8 mouse cellular contexts compared by ENCODE assay signal in genomic region chr3:18624381-18625145, GRCm38 (mm10).
DNase-seq lines count a peak whose midpoint lies in the region; ATAC-seq and TF ChIP-seq lines count a peak whose summit lies in the region.

No protein-coding gene starts in this region.

- intact Hi-C loops in left cerebral cortex, postnatal 4 days (cut with DNase I) = loop anchor here (5.0 kb wide), 2 partner anchors 438 to 567 kb away; no protein-coding TSS in a partner anchor

- peak; percentile 47 for ATAC-seq in megakaryocyte progenitor cell, adult 5-6 weeks (replicated peaks; ENCODE audit: poor library complexity)

- H3K4me3 ChIP-seq in embryonic fibroblast, embryonic 13.5 days (ENCODE audit: insufficient read depth, low read length) = peak overlapping the region; percentile 27

- peak; percentile 50 to 52 for DNase-seq in right cerebral cortex, adult 2 months (ENCODE audit: low spot score in 2 of 2)
- DNase-seq in right cerebral cortex, postnatal 10 days (ENCODE audit: low spot score in 2 of 2) = no peak
- peak; percentile 53 for DNase-seq in heart, postnatal 4 days
- DNase-seq in left cerebral cortex, postnatal 4 days = peak; percentile 76
- no peak for DNase-seq in spleen, postnatal 14 days (ENCODE audit: low spot score in 2 of 2)
- no peak for DNase-seq in spleen, postnatal 10 days (ENCODE audit: low spot score in 2 of 2)

- peak overlapping the region; percentile 98 for H3K27ac ChIP-seq in embryonic fibroblast, embryonic 13.5 days (ENCODE audit: insufficient read depth, low read length)

- no peak; the same call in 1 of the 2 replicates for TF ChIP-seq POLR2A in embryonic fibroblast, embryonic 13.5 days (IDR thresholded peaks at IDR 0.05; ENCODE audit: low read depth, low read length)

- H3K4me1 ChIP-seq in embryonic fibroblast, embryonic 13.5 days (ENCODE audit: control insufficient read depth, insufficient read depth, low read length) = peaks cover 6% of the 10 kb centered on the region

- TF ChIP-seq CTCF in embryonic fibroblast, embryonic 13.5 days (IDR thresholded peaks at IDR 0.05; ENCODE audit: borderline replicate concordance, insufficient read depth, low read length) = no peak

Comparison
In these comparisons a context has a peak if more than half of its experiments do, and no peak if none do; other contexts are left out.
1. DNase-seq: peak in right cerebral cortex, adult 2 months (2 of 2), heart, postnatal 4 days (single experiment) and left cerebral cortex, postnatal 4 days (single experiment); none in right cerebral cortex, postnatal 10 days (0 of 2), spleen, postnatal 14 days (0 of 2) and spleen, postnatal 10 days (0 of 2).